Mouse (Mus musculus) heart, embryonic 13.5 days (tissue): ENCODE data around the gene Sfxn4. TPM values are rescaled to one million over a fixed set of nuclear protein-coding genes. Genes with fewer than 3 reads are reported as not detected.

Experiments
- ATAC-seq: fragments of 200-750 bp; cut with Nextera tagmentation; 2 replicates; pipeline ENCODE4 v1.8.0; 2017; ENCODE audit warnings: moderate TSS enrichment; ENCODE audit not compliant: insufficient number of reproducible peaks, low FRiP score, low TSS enrichment; ENCODE audit errors: extremely low read depth
- H3K27ac ChIP-seq: fragments of 300-500 bp; sonication (generic); replicated peaks from 2 replicates; pipeline ENCODE4 v1.5.1; 2015; ENCODE audit warnings: moderate library complexity, mild to moderate bottlenecking, inconsistent platforms
- H3K27me3 ChIP-seq: fragments of 300-500 bp; sonication (generic); replicated peaks from 2 replicates; pipeline ENCODE4 v1.6.1; 2015; ENCODE audit warnings: mild to moderate bottlenecking, inconsistent platforms
- H3K36me3 ChIP-seq: fragments of 300-500 bp; sonication (generic); 2 replicates; pipeline ENCODE4 v1.6.1; 2015; ENCODE audit warnings: mild to moderate bottlenecking, inconsistent platforms
- H3K4me1 ChIP-seq: fragments of 300-500 bp; sonication (generic); 2 replicates; pipeline ENCODE4 v1.6.1; 2015; ENCODE audit warnings: inconsistent platforms
- H3K4me2 ChIP-seq: fragments of 300-500 bp; sonication (generic); 2 replicates; pipeline ENCODE4 v1.6.1; 2015; ENCODE audit warnings: inconsistent platforms, mild to moderate bottlenecking, moderate library complexity
- H3K4me3 ChIP-seq: fragments of 300-500 bp; sonication (generic); 2 replicates; pipeline ENCODE4 v1.5.1; 2015; ENCODE audit warnings: moderate library complexity, mild to moderate bottlenecking, inconsistent platforms
- H3K9ac ChIP-seq: fragments of 300-500 bp; sonication (generic); 2 replicates; pipeline ENCODE4 v1.6.1; 2015; ENCODE audit warnings: inconsistent platforms, mild to moderate bottlenecking, moderate library complexity
- H3K9me3 ChIP-seq: fragments of 300-500 bp; sonication (generic); 2 replicates; pipeline ENCODE4 v1.6.1; 2016; ENCODE audit warnings: inconsistent platforms
- WGBS: fragments of 180-500 bp; shearing (Covaris S2); methylation state at CpG from one replicate; pipeline ENCODE4 v1.1.7; 2015; ENCODE audit warnings: mixed read lengths; 5-methylcytosine and 5-hydroxymethylcytosine counted together
- polyA plus RNA-seq: library from polyadenylated mRNA; unstranded; fragments of >200 nt; fragmentation: Nextera tagmentation; extraction: Ambion mirVana; gene quantifications from 2 replicates; pipeline ENCODE4 v1.2.1, GENCODE M21; 2015

Gene Sfxn4
- polyA plus RNA-seq, 1 experiment from 2014 or later = 6.9 TPM

GRCm38 (mm10) chr19:60790551-60791161 lies 70.6 kb downstream of the Sfxn4 start, which contains the start of gene Eif3a:
Eif3a (minus strand) TSS chr19:60790658.
- no peaks in the 10 kb centered on the region for H3K27me3 ChIP-seq
- ATAC-seq = peak; percentile 90
- under 1% methylated on average over 57 of the region's 57 CpGs for WGBS
- no peaks in the 10 kb centered on the region for H3K9me3 ChIP-seq
- peak within 1 kb of the TSS; percentile 100 for H3K4me3 ChIP-seq
- peaks cover 34% of the 10 kb centered on the region for H3K4me1 ChIP-seq
- H3K4me2 ChIP-seq = peak within 1 kb of the TSS; percentile 70
- H3K9ac ChIP-seq = peak within 1 kb of the TSS; percentile 100
- no peaks in the 10 kb centered on the region for H3K36me3 ChIP-seq
- peak within 1 kb of the TSS; percentile 98 for H3K27ac ChIP-seq

GRCm38 (mm10) chr19:60789919-60790506 lies 71.3 kb downstream of the Sfxn4 start:
- under 1% methylated on average over 60 of the region's 60 CpGs for WGBS
- peaks cover 36% of the 10 kb centered on the region for H3K4me1 ChIP-seq
- no peaks in the 10 kb centered on the region for H3K27me3 ChIP-seq
- peak overlapping the region; percentile 70 for H3K4me2 ChIP-seq
- H3K27ac ChIP-seq = peak overlapping the region; percentile 98
- peak overlapping the region; percentile 100 for H3K4me3 ChIP-seq
- ATAC-seq = peak; percentile 60
- H3K36me3 ChIP-seq = no peaks in the 10 kb centered on the region
- peak overlapping the region; percentile 100 for H3K9ac ChIP-seq
- H3K9me3 ChIP-seq = no peaks in the 10 kb centered on the region

GRCm38 (mm10) chr19:60789452-60789851 lies 71.8 kb downstream of the Sfxn4 start:
- ATAC-seq = no peak
- peak overlapping the region; percentile 70 for H3K4me2 ChIP-seq
- H3K9me3 ChIP-seq = no peaks in the 10 kb centered on the region
- peak overlapping the region; percentile 98 for H3K27ac ChIP-seq
- H3K36me3 ChIP-seq = no peaks in the 10 kb centered on the region
- peak overlapping the region; percentile 100 for H3K4me3 ChIP-seq
- peaks cover 39% of the 10 kb centered on the region for H3K4me1 ChIP-seq
- H3K9ac ChIP-seq = peak overlapping the region; percentile 100
- 1% methylated on average over 7 of the region's 7 CpGs for WGBS
- no peaks in the 10 kb centered on the region for H3K27me3 ChIP-seq

GRCm38 (mm10) chr19:60788214-60788960 lies 72.9 kb downstream of the Sfxn4 start:
- WGBS = 32% methylated on average over 6 of the region's 6 CpGs
- ATAC-seq = no peak

GRCm38 (mm10) chr19:60787465-60788150 lies 73.7 kb downstream of the Sfxn4 start:
- no peak overlapping the region for H3K27ac ChIP-seq
- H3K27me3 ChIP-seq = no peaks in the 10 kb centered on the region
- H3K9me3 ChIP-seq = no peaks in the 10 kb centered on the region
- no peaks in the 10 kb centered on the region for H3K36me3 ChIP-seq
- 59% methylated on average over 2 of the region's 2 CpGs for WGBS
- H3K9ac ChIP-seq = peak overlapping the region; percentile 69
- peak overlapping the region; percentile 100 for H3K4me3 ChIP-seq
- H3K4me2 ChIP-seq = peak overlapping the region; percentile 70
- peaks cover 52% of the 10 kb centered on the region for H3K4me1 ChIP-seq
- ATAC-seq = no peak

More at GRCm38 (mm10) chr19:60788214-60788960, 72.9 kb downstream of the Sfxn4 start:
- no peak overlapping the region for H3K27ac ChIP-seq
- H3K27me3 ChIP-seq = no peaks in the 10 kb centered on the region
- H3K4me3 ChIP-seq = peak overlapping the region; percentile 100
- peak overlapping the region; percentile 70 for H3K4me2 ChIP-seq
- H3K9me3 ChIP-seq = no peaks in the 10 kb centered on the region
- H3K4me1 ChIP-seq = peaks cover 47% of the 10 kb centered on the region
- H3K36me3 ChIP-seq = no peaks in the 10 kb centered on the region
- H3K9ac ChIP-seq = peak overlapping the region; percentile 71

Other genes starting within 250 kb of the Sfxn4 start
- 0.76 and 0.90 TPM in 2 replicates for gene Nanos1, start 105.5 kb downstream of the Sfxn4 start, polyA plus RNA-seq
- 105 and 112 TPM in 2 replicates for gene Eif3a, start 70.8 kb downstream of the Sfxn4 start, polyA plus RNA-seq
- 21.3 and 22.7 TPM in 2 replicates for gene Fam45a, start 49.9 kb downstream of the Sfxn4 start, polyA plus RNA-seq
- 159 and 171 TPM in 2 replicates for gene Prdx3, start 13.1 kb upstream of the Sfxn4 start, polyA plus RNA-seq
- 3.4 and 3.7 TPM in 2 replicates for gene Grk5, start 28.3 kb upstream of the Sfxn4 start, polyA plus RNA-seq